Mouse (Mus musculus): ENCODE measurements around the gene 9030025P20Rik. TPM values are rescaled to one million over a fixed set of nuclear protein-coding genes. Genes with fewer than 3 reads are reported as not detected.

The 9030025P20Rik gene
- polyA plus RNA-seq (2015; fragmentation: Illumina TruSeq; extraction: RNeasy Lipid Tissue Mini Kit (QIAGEN cat#74804); ENCODE audit: insufficient read depth, low replicate concordance): 26.4 TPM

DNA sequence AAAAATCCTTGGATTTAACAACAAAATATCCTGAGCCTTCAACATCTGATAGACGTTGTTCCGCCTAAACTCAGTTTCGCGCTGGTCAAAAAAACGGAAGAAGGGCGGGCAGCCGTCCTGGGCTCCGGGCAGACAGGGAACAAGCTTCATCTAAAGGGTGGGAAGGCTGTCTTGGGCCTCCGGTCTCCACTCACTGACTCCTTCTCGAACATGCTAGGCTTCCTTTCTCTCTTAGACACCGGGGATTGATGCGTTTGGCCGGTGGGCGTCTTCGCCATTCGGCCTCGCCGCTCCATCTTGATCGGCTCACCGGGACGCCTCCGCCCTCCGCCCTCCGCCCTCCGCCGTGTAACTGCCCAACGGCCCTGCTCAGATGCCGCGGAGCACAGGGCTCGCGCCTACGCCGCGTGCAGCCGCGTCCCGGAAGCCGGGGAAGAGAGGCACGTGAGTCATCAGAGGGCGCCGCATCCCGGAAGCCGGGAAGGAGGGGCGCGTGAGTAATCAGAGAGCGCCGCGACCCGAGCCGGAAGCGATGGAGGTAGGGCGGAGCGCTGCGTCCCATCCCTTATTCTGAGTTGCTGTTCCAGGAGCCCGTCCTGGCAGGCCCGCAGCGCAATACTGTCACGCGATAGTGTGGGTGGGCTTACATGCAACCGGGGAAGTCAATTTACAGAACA lies at the start of gene 9030025P20Rik, which contains the start of gene Gm3417:
TSS of gene 9030025P20Rik (plus strand) at position 107 of the 677 bp plus-strand sequence.
TSS of gene Gm3417 (minus strand) at position 429 of the 677 bp plus-strand sequence.

DNA sequence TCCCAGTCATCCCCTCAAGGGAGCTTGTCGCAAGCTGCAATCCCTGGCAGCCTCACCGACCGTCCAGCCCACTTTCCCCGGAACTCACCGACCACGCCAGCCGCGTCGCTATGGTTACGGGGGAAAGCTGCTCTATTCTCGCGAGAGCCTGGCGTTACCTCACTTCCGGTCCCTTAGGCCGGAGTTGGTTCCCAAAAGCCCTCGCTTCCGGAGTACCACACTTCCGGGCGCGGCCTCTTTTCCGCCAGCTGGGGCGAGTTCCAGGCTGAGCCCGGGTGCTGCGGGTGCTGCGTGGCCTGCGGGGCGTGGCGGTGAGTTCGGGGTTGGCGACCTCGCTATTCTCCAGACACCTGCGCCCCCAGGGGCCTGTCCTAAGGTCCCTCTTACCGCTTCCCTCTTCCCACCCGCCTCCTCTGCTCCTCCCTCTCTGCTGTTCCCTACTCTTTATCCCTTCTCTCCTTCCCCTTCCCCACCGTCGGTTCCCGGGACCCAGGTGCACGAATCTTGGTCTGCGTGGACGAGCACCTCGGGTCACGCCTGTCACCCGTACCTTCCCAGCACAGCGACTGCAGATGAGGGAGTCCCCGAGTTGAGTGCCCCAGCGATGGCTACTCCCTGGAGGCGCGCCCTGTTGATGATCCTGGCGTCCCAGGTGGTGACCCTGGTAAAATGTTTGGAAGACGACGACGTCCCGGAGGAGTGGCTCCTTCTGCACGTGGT lies 35.1 kb upstream of the 9030025P20Rik start, which contains the start of the genes Wdr27 and 1600012H06Rik:
TSS of gene Wdr27 (minus strand) at position 150 of the 720 bp plus-strand sequence.
TSS of gene 1600012H06Rik (plus strand) at position 176 of the 720 bp plus-strand sequence.

DNA sequence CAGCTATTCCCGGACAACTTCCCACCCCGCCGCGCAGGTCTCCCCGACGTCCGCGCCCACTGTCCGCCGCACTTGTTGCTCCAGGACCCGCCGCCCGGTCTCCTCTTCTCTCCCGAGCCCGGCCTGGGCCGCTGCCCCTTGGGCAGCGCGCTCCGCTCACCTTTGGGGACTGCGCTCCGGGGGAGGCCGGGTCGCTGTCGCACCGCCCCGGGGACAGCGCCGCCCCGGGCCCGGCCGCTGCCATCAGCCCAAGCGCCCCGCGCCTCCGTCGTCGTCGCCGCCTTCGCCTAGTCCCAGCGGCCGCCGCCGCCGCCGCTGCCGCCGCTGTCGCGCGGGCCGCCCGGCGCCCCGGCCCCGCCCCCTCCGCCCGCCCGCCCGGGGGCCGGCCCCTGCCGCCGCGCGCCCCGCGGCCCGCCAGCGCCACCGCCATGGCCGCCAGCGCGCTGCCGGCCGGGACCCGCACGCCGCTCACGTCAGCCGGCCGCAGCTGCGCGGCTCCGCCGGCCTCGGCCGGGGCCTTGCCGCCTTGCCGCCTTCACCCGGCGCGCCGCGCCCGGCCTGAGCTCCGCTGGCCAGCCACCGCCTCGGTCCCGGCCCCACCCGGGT lies 17.2 kb upstream of the 9030025P20Rik start, which contains the start of gene Phf10:
TSS of gene Phf10 (minus strand) at position 323 of the 606 bp plus-strand sequence.

DNA sequence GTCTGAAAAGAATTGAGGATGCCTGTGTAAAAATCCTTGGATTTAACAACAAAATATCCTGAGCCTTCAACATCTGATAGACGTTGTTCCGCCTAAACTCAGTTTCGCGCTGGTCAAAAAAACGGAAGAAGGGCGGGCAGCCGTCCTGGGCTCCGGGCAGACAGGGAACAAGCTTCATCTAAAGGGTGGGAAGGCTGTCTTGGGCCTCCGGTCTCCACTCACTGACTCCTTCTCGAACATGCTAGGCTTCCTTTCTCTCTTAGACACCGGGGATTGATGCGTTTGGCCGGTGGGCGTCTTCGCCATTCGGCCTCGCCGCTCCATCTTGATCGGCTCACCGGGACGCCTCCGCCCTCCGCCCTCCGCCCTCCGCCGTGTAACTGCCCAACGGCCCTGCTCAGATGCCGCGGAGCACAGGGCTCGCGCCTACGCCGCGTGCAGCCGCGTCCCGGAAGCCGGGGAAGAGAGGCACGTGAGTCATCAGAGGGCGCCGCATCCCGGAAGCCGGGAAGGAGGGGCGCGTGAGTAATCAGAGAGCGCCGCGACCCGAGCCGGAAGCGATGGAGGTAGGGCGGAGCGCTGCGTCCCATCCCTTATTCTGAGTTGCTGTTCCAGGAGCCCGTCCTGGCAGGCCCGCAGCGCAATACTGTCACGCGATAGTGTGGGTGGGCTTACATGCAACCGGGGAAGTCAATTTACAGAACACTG lies 31.6 kb downstream of the 9030025P20Rik start, which contains the start of gene Gm3435:
TSS of gene Gm3435 (plus strand) at position 471 of the 708 bp plus-strand sequence.

Other genes starting within 250 kb of the 9030025P20Rik start
- gene Wdr27, start 35.3 kb upstream of the 9030025P20Rik start, polyA plus RNA-seq (2015; fragmentation: Illumina TruSeq; extraction: RNeasy Lipid Tissue Mini Kit (QIAGEN cat#74804); ENCODE audit: insufficient read depth, low replicate concordance): 1.8 TPM
- 37.0 TPM for gene 1600012H06Rik, start 35.3 kb upstream of the 9030025P20Rik start, polyA plus RNA-seq (2015; fragmentation: Illumina TruSeq; extraction: RNeasy Lipid Tissue Mini Kit (QIAGEN cat#74804); ENCODE audit: insufficient read depth, low replicate concordance)
- gene Phf10, start 17.2 kb upstream of the 9030025P20Rik start, polyA plus RNA-seq (2015; fragmentation: Illumina TruSeq; extraction: RNeasy Lipid Tissue Mini Kit (QIAGEN cat#74804); ENCODE audit: insufficient read depth, low replicate concordance): 77.2 TPM
- not detected for gene Gm3417, start 322 bp downstream of the 9030025P20Rik start, polyA plus RNA-seq (2015; fragmentation: Illumina TruSeq; extraction: RNeasy Lipid Tissue Mini Kit (QIAGEN cat#74804); ENCODE audit: insufficient read depth, low replicate concordance)
- 7.4 TPM for gene Gm3435, start 31.7 kb downstream of the 9030025P20Rik start, polyA plus RNA-seq (2015; fragmentation: Illumina TruSeq; extraction: RNeasy Lipid Tissue Mini Kit (QIAGEN cat#74804); ENCODE audit: insufficient read depth, low replicate concordance)
- gene Ermard, start 62.7 kb downstream of the 9030025P20Rik start, polyA plus RNA-seq (2015; fragmentation: Illumina TruSeq; extraction: RNeasy Lipid Tissue Mini Kit (QIAGEN cat#74804); ENCODE audit: insufficient read depth, low replicate concordance): 149 TPM
- 0.39 TPM for gene Tcte3, start 63.0 kb downstream of the 9030025P20Rik start, polyA plus RNA-seq (2015; fragmentation: Illumina TruSeq; extraction: RNeasy Lipid Tissue Mini Kit (QIAGEN cat#74804); ENCODE audit: insufficient read depth, low replicate concordance)
- 4.8 TPM for gene Gm3448, start 63.1 kb downstream of the 9030025P20Rik start, polyA plus RNA-seq (2015; fragmentation: Illumina TruSeq; extraction: RNeasy Lipid Tissue Mini Kit (QIAGEN cat#74804); ENCODE audit: insufficient read depth, low replicate concordance)